Mouse (Mus musculus) ES-Bruce4 (cell line): ENCODE results near the gene Rbm15.

ENCODE experiments used
- CTCF ChIP-seq: IDR thresholded peaks from one replicate; pipeline ENCODE4 v1.8.1; 2011; ENCODE audit warnings: low read depth, low read length
- EP300 ChIP-seq: IDR thresholded peaks from 2 replicates; pipeline ENCODE4 v1.6.1; 2011; ENCODE audit warnings: low read depth, low read length; ENCODE audit not compliant: insufficient read depth
- POLR2A ChIP-seq: IDR thresholded peaks from one replicate; pipeline ENCODE4 v1.8.1; 2011; ENCODE audit warnings: low read length; ENCODE audit not compliant: insufficient read depth

- TF ChIP-seq EP300: no peak
- TF ChIP-seq POLR2A: no peak
- peak; percentile 10 for TF ChIP-seq CTCF
These were observed 41.6 kb upstream of the Rbm15 start for GRCm38 (mm10) chr3:107374948-107375664.
